Comparison of ENCODE assay signal across 8 mouse cellular contexts in the genomic region with DNA sequence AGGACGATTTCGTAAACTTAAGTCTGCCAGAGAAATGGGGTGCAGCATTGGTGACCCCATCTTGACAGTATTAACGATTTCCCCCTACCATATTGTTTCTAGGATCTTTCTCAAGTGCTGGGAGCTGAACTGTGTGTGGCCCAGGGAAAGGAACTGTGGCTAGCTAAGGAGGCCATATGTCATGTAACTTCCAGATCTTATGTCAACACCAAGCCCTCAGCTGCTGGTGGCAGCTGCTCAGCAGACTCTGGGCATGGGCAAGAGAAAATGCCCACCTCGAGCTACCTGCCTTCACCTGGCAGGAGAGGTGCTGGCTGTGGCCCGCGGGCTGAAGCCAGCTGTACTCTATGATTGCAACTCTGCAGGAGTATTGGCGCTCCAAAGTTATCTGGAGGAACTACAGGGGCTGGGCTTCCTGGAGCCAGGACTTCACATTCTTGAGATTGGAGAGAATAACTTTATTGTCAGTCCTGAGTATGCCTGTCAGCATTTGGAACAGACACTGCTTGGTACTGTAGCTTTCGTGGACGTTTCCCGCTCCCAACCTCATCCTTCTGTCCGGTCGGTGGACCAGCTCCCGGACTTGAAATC. TPM values are rescaled to one million over a fixed set of nuclear protein-coding genes. Genes with fewer than 3 reads are reported as not detected.
DNase-seq lines count a peak whose midpoint lies in the region; ATAC-seq and TF ChIP-seq lines count a peak whose summit lies in the region.

No protein-coding gene starts in this region.

- no peak for TF ChIP-seq EP300 in MEL (IDR thresholded peaks at IDR 0.05; ENCODE audit: low read depth in 1 of 2, low read length in 2 of 2)

- peak overlapping the region; percentile 89 for H3K4me2 ChIP-seq in heart, embryonic 11.5 days
- peak overlapping the region; percentile 61 for H3K4me2 ChIP-seq in midbrain, embryonic 11.5 days

- H3K9ac ChIP-seq in heart, embryonic 11.5 days (ENCODE audit: low read depth, low read length), result peak overlapping the region; percentile 71
- peak overlapping the region; percentile 84 for H3K9ac ChIP-seq in MEL (ENCODE audit: control insufficient read depth, low read depth, low read length, poor library complexity, severe bottlenecking)
- H3K9ac ChIP-seq in midbrain, embryonic 11.5 days (ENCODE audit: low read length), result peak overlapping the region; percentile 72

- peaks cover 14% of the 10 kb centered on the region for H3K79me2 ChIP-seq in MEL (ENCODE audit: control insufficient read depth, insufficient read depth, low read length, poor library complexity)

- no peaks in the 10 kb centered on the region for H3K27me3 ChIP-seq in heart, embryonic 11.5 days (ENCODE audit: control insufficient read depth, insufficient read depth, low read length)
- H3K27me3 ChIP-seq in MEL (ENCODE audit: control insufficient read depth in 1 of 2, insufficient read depth in 2 of 2, low read length in 2 of 2), result no peaks in the 10 kb centered on the region
- no peaks in the 10 kb centered on the region for H3K27me3 ChIP-seq in midbrain, embryonic 11.5 days (ENCODE audit: control insufficient read depth, insufficient read depth, low read length)

- H3K4me1 ChIP-seq in heart, embryonic 11.5 days (ENCODE audit: control insufficient read depth, insufficient read depth, low read length), result peaks cover 15% of the 10 kb centered on the region
- H3K4me1 ChIP-seq in MEL (ENCODE audit: control insufficient read depth in 1 of 2, insufficient read depth in 2 of 2, low read length in 2 of 2), result peaks cover 9 to 41% of the 10 kb centered on the region in 2 experiments
- H3K4me1 ChIP-seq in midbrain, embryonic 11.5 days (ENCODE audit: control insufficient read depth, insufficient read depth, low read length), result peaks cover 5% of the 10 kb centered on the region; the same call in 1 of the 2 replicates

- H3K27ac ChIP-seq in heart, embryonic 11.5 days (ENCODE audit: low read depth, low read length), result peak overlapping the region; percentile 85
- peak overlapping the region; percentile 82 for H3K27ac ChIP-seq in MEL (ENCODE audit: control insufficient read depth, low read depth, low read length)
- H3K27ac ChIP-seq in midbrain, embryonic 11.5 days (ENCODE audit: low read depth, low read length), result no peak overlapping the region

- TF ChIP-seq POLR2A in MEL (IDR thresholded peaks at IDR 0.05; ENCODE audit: control insufficient read depth in 1 of 2, insufficient read depth in 1 of 2, low read depth in 1 of 2, low read length in 2 of 2, poor library complexity in 1 of 2), result no peak

- H3K36me3 ChIP-seq in heart, embryonic 11.5 days (ENCODE audit: control insufficient read depth, insufficient read depth, low read length), result no peaks in the 10 kb centered on the region
- peaks cover 0 to 45% of the 10 kb centered on the region in 2 experiments; a peak in 2 of 4 replicates for H3K36me3 ChIP-seq in MEL (ENCODE audit: control insufficient read depth in 1 of 2, insufficient read depth in 2 of 2, low read length in 2 of 2)
- H3K36me3 ChIP-seq in midbrain, embryonic 11.5 days (ENCODE audit: control insufficient read depth, insufficient read depth, low read length), result no peaks in the 10 kb centered on the region

- 73% methylated on average over 13 of the region's 13 CpGs for WGBS in heart, embryonic 11.5 days (ENCODE audit: insufficient replicate concordance)
- 91% methylated on average over 13 of the region's 13 CpGs for WGBS in midbrain, embryonic 11.5 days

- peak overlapping the region; percentile 81 for H3K4me3 ChIP-seq in heart, embryonic 11.5 days (ENCODE audit: low read depth, low read length)
- peak overlapping the region; percentile 66 to 81 for H3K4me3 ChIP-seq in MEL (ENCODE audit: control insufficient read depth in 1 of 2, insufficient read depth in 1 of 2, low read depth in 2 of 2, low read length in 2 of 2)
- H3K4me3 ChIP-seq in midbrain, embryonic 11.5 days (ENCODE audit: low read depth, low read length), result peak overlapping the region; percentile 60

- no peak for ATAC-seq in heart, embryonic 11.5 days (replicated peaks; ENCODE audit: insufficient number of reproducible peaks, low FRiP score, low TSS enrichment)
- no peak for ATAC-seq in midbrain, embryonic 11.5 days (ENCODE audit: low FRiP score)

- DNase-seq in heart, postnatal 25 days (ENCODE audit: low spot score), result no peak
- peak; percentile 36 for DNase-seq in MEL (ENCODE audit: low read depth, low spot score)
- DNase-seq in heart, postnatal 10 days, result peak; percentile 14 to 46
- DNase-seq in midbrain, embryonic 11.5 days (ENCODE audit: low spot score, missing footprints), result no peak
- DNase-seq in gastrocnemius, postnatal 10 days, result no peak
- DNase-seq in MN1 (ENCODE audit: low spot score), result no peak
- DNase-seq in urinary bladder, adult 18-20 months (ENCODE audit: low spot score in 2 of 2), result no peak

- intact Hi-C loops in heart, postnatal 25 days (cut with DNase I), result no loop called here
- intact Hi-C loops in heart, postnatal 10 days (cut with DNase I), result no loop called here

- no peak for TF ChIP-seq RAD21 in MEL (IDR thresholded peaks at IDR 0.05; ENCODE audit: low read depth, low read length)

- TF ChIP-seq CTCF in MEL (IDR thresholded peaks at IDR 0.05 in 2 of 3, conservative IDR thresholded peaks at IDR 0.05 in 1 of 3; ENCODE audit: control insufficient read depth in 1 of 3, insufficient read depth in 1 of 3, low read depth in 2 of 3, low read length in 3 of 3, poor library complexity in 1 of 3, severe bottlenecking in 1 of 3), result no peak

- H3K9me3 ChIP-seq in heart, embryonic 11.5 days (replicated peaks; ENCODE audit: control insufficient read depth, low read length), result no peaks in the 10 kb centered on the region
- no peaks in the 10 kb centered on the region for H3K9me3 ChIP-seq in MEL (replicated peaks; ENCODE audit: insufficient read depth, low read length)
- no peaks in the 10 kb centered on the region for H3K9me3 ChIP-seq in midbrain, embryonic 11.5 days (ENCODE audit: control insufficient read depth, low read length)

TF ChIP-seq in MEL, 35 proteins besides CTCF, POLR2A, EP300 and RAD21:
- no peak for TF ChIP-seq ZKSCAN1 (IDR thresholded peaks at IDR 0.05; ENCODE audit: low read depth, low read length)
- TF ChIP-seq MYC (IDR thresholded peaks at IDR 0.05; ENCODE audit: low read depth, low read length), result no peak
- TF ChIP-seq NELFE (IDR thresholded peaks at IDR 0.05; ENCODE audit: low read depth, low read length), result no peak

RNA-seq across cellular contexts. Expression of gene A130010J15Rik, which starts 6.4 kb away (rescaled TPM):
- polyA plus RNA-seq in heart, embryonic 11.5 days (2014; fragmentation: Nextera tagmentation; extraction: Ambion mirVana), result 11.9 and 14.2 TPM in 2 replicates
- 1 to 10 TPM; 2.9 to 3.0 TPM for total RNA-seq in heart, postnatal 25 days (2021)
- 12.5 and 13.2 TPM in 2 replicates for total RNA-seq in MEL (2012; rRNA removed)
- 1 to 10 TPM in 1 of 2 experiments, not detected in 1; 5.8 TPM for polyA plus RNA-seq in MEL (2012; ENCODE audit: insufficient read depth in 1 of 2, insufficient read length in 2 of 2, low read depth in 1 of 2, low replicate concordance in 2 of 2, missing spikeins in 1 of 2)
- 1 to 10 TPM; 5.5 to 6.1 TPM for total RNA-seq in heart, postnatal 10 days (2021)
- 14.9 and 17.9 TPM in 2 replicates for polyA plus RNA-seq in midbrain, embryonic 11.5 days (2014; fragmentation: Nextera tagmentation; extraction: Ambion mirVana)
- total RNA-seq in gastrocnemius, postnatal 10 days (2021), result 1 to 10 TPM; 3.8 to 5.3 TPM

RNA-seq across cellular contexts. Expression of gene Irf6, which starts 21.3 kb away (rescaled TPM):
- polyA plus RNA-seq in heart, embryonic 11.5 days (2014; fragmentation: Nextera tagmentation; extraction: Ambion mirVana), result 3.2 and 3.6 TPM in 2 replicates
- 1 to 10 TPM; 2.4 to 3.5 TPM for total RNA-seq in heart, postnatal 25 days (2021)
- total RNA-seq in MEL (2012; rRNA removed), result 0.03 and 0.15 TPM in 2 replicates
- polyA plus RNA-seq in MEL (2012; ENCODE audit: insufficient read depth in 1 of 2, insufficient read length in 2 of 2, low read depth in 1 of 2, low replicate concordance in 2 of 2, missing spikeins in 1 of 2), result under 1 TPM in 1 of 2 experiments, not detected in 1; 0.19 TPM
- total RNA-seq in heart, postnatal 10 days (2021), result 1 to 10 TPM; 4.1 to 4.6 TPM
- 1.5 and 2.8 TPM in 2 replicates for polyA plus RNA-seq in midbrain, embryonic 11.5 days (2014; fragmentation: Nextera tagmentation; extraction: Ambion mirVana)
- total RNA-seq in gastrocnemius, postnatal 10 days (2021), result 1 to 10 TPM; 2.7 to 2.8 TPM

RNA-seq across cellular contexts. Expression of gene Traf3ip3, which starts 27.3 kb away (rescaled TPM):
- polyA plus RNA-seq in heart, embryonic 11.5 days (2014; fragmentation: Nextera tagmentation; extraction: Ambion mirVana), result 2.0 and 2.1 TPM in 2 replicates
- 1 to 10 TPM; 1.1 to 1.4 TPM for total RNA-seq in heart, postnatal 25 days (2021)
- 5.2 and 7.2 TPM in 2 replicates for total RNA-seq in MEL (2012; rRNA removed)
- 1 to 10 TPM in 1 of 2 experiments, not detected in 1; 9.7 TPM for polyA plus RNA-seq in MEL (2012; ENCODE audit: insufficient read depth in 1 of 2, insufficient read length in 2 of 2, low read depth in 1 of 2, low replicate concordance in 2 of 2, missing spikeins in 1 of 2)
- 1 to 10 TPM; 1.6 to 2.6 TPM for total RNA-seq in heart, postnatal 10 days (2021)
- 0.77 and 1.4 TPM in 2 replicates for polyA plus RNA-seq in midbrain, embryonic 11.5 days (2014; fragmentation: Nextera tagmentation; extraction: Ambion mirVana)
- total RNA-seq in gastrocnemius, postnatal 10 days (2021), result 10 to 100 TPM; 20.9 to 24.1 TPM

RNA-seq across cellular contexts. Expression of gene Lamb3, which starts 33.3 kb away (rescaled TPM):
- polyA plus RNA-seq in heart, embryonic 11.5 days (2014; fragmentation: Nextera tagmentation; extraction: Ambion mirVana), result 0.64 and 1.2 TPM in 2 replicates
- 10 to 100 TPM; 13.7 to 14.9 TPM for total RNA-seq in heart, postnatal 25 days (2021)
- total RNA-seq in MEL (2012; rRNA removed), result 0.35 TPM in 1 of 2 replicates, not detected in the other
- polyA plus RNA-seq in MEL (2012; ENCODE audit: insufficient read depth in 1 of 2, insufficient read length in 2 of 2, low read depth in 1 of 2, low replicate concordance in 2 of 2, missing spikeins in 1 of 2), result under 1 TPM in 1 of 2 experiments, not detected in 1; 0.03 TPM
- 10 to 100 TPM in 1 of 2 experiments, 1 to 10 TPM in 1; 9.0 to 12.2 TPM for total RNA-seq in heart, postnatal 10 days (2021)
- 0.11 TPM in 1 of 2 replicates, not detected in the other for polyA plus RNA-seq in midbrain, embryonic 11.5 days (2014; fragmentation: Nextera tagmentation; extraction: Ambion mirVana)
- 1 to 10 TPM; 1.2 to 2.0 TPM for total RNA-seq in gastrocnemius, postnatal 10 days (2021)

RNA-seq across cellular contexts. Expression of gene Diexf, which starts 44.2 kb away (rescaled TPM):
- 5.6 and 6.9 TPM in 2 replicates for polyA plus RNA-seq in heart, embryonic 11.5 days (2014; fragmentation: Nextera tagmentation; extraction: Ambion mirVana)
- total RNA-seq in heart, postnatal 25 days (2021), result 1 to 10 TPM; 8.2 to 9.5 TPM
- 20.6 and 21.8 TPM in 2 replicates for total RNA-seq in MEL (2012; rRNA removed)
- polyA plus RNA-seq in MEL (2012; ENCODE audit: insufficient read depth in 1 of 2, insufficient read length in 2 of 2, low read depth in 1 of 2, low replicate concordance in 2 of 2, missing spikeins in 1 of 2), result 10 to 100 TPM in 1 of 2 experiments, not detected in 1; 45.4 TPM
- total RNA-seq in heart, postnatal 10 days (2021), result 10 to 100 TPM in 1 of 2 experiments, 1 to 10 TPM in 1; 7.0 to 10.8 TPM
- 8.5 and 10.7 TPM in 2 replicates for polyA plus RNA-seq in midbrain, embryonic 11.5 days (2014; fragmentation: Nextera tagmentation; extraction: Ambion mirVana)
- 10 to 100 TPM in 1 of 2 experiments, 1 to 10 TPM in 1; 9.2 to 12.9 TPM for total RNA-seq in gastrocnemius, postnatal 10 days (2021)

Comparison
In these comparisons a context has a peak if more than half of its experiments do, and no peak if none do; other contexts are left out.
1. DNase-seq: peak in MEL (single experiment) and heart, postnatal 10 days (2 of 2); none in heart, postnatal 25 days (single experiment), midbrain, embryonic 11.5 days (single experiment), gastrocnemius, postnatal 10 days (single experiment), MN1 (single experiment) and urinary bladder, adult 18-20 months (0 of 2).
2. Peak in every context shown above with its lines, with median percentiles within 50 percentile points of each other: H3K4me3 ChIP-seq and H3K9ac ChIP-seq.